Mouse (Mus musculus) lung, postnatal 10 days (tissue): ENCODE measurements around the gene Trip6.

ENCODE experiments used
- DNase-seq: peaks from one replicate; pipeline ENCODE4 v3.0.0; 2021

Trip6 gene

DNA sequence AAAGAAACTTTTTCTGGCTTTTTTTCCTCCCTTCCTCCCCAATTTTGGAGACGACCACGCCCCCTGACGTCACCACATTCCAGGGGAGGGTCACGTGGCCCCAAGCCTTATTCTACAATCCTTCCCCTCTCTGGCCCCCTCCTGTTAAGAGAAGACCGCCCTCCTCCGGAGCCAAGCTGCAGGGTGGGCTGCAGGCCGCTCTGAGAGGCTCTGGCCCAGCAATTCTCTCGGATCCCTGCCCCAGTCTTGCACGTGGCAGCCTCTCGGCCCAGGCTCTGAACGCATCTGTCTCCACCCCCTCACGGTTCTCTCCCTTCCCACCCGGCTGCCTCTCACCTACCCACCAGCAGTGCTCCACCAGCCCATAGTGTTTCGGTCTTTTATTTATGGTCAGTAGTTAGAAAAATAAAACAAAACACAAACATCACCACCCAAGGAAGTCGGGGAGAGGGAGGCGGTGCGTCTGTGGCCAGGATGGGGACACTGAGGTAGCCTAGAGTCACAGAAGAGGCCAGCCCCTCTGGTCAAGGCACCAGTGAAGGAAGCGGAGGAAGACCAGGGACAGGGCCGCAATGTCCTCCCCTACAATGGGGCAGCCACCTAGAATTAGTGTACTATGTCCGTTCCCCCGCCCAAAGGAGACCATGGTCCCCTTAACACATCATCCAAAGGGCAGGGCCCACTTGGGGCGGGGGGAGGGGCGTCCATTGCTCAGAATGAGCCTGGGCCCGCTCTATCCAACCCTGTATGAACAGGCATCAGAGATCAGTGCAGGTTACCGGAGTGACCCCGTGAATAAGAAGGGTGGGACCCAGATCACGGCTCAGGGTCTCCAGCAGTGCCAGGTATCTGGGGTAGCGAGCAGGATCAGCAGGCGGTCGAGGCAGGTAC, at the start of gene Trip6:
TSS of gene Trip6 (minus strand) at position 212 of the 891 bp plus-strand sequence.
- DNase-seq: peak; percentile 96

DNA sequence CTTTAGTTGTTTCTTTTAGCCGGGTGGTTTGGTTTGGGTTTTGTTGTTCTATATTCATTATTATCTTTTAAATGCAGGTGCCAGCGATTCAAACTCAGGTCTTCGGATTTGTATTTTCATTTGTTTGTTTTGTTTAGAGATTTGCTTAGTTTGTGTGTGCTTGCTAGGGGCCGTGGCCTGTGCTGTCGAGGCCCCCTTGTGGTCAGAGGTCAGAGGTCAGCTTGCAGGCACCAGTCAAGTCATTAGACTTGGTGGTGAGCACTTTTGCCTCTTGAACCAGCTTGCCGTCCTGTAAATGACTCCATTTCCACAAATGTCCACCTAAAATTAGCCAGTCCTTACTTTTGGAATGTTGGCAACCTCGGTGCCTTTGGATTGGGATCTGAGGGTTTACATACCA, 44.2 kb upstream of the Trip6 start:
- peak; percentile 23 for DNase-seq

DNA sequence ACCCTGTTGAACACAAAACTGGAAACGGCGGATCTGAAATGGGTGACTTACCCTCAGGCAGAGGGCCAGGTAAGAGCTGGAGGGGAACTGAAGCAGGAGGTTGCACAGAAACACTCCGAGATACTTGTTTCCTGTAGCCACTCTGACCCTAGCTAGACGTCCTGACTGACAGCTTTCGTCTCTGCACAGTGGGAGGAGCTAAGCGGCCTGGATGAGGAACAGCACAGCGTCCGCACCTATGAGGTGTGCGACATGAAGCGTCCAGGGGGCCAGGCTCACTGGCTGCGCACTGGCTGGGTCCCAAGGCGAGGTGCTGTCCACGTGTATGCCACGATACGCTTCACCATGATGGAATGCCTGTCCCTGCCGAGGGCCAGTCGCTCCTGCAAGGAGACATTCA, 39.9 kb upstream of the Trip6 start:
- DNase-seq: peak; percentile 21

DNA sequence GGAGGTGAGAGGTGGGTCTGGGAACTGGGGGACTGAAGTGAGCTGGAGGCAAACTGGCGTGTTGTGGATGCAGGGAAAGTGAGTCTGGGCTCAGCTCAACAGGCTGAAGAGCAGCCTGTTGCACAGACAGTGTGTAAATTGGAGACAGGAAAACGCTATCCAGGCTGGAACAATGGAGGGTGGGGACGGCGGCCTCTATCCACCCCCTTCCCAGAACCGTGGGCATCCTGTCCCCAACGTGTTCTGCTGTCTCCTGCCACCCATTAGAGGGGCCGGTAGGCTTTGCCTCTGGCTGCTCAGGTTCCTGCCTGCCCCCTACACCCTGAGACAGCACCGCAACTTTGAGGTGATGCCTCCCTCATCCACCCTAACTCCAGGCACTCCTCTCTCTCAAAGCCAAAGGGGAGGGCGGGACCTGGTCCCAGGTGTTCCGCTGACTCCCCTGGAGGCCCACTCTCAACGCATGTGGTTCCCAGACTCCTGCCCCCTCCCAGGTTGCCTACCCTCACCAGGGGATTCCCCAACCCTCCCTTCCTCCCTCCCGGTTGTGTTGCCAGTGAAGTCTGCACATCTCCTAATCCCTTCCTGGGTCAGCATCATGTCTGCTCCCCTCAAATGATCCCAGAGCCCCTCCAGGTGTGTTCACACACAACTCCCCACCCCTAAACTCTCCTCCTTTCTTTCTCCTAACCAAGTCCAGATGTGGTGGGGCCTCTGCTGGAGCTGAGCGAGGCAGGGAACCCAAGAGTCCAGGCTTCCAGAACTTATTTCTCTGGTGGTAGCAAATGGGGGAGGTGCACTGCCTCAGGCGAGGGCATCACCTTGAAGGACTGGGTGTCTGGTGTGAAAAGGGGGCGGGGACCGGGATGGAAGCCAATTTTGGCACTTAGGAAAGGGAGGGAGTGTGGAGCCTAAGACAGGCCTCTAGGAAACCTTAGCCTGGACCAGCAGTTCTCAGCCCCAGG, 38.1 kb upstream of the Trip6 start:
- DNase-seq: peak; percentile 76

- DNase-seq: peak; percentile 20
Observed at GRCm38 (mm10) chr5:137351394-137351793, 37.2 kb upstream of the Trip6 start.

DNA sequence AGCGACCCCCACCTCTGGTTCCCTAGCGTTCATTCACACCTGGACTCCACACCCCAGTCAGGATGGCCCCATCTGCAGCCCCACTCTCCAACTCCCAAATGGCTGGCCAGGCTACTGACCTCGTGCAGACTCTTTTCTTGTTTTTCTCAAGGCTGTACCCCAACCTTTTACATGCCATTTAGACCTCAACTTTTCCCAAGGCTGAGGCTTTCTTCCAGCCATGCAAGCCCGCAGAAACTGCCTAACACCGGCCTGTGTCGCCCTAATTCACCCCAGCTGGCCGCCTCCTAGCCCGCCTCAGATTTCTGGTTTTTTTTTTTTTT, 36.8 kb upstream of the Trip6 start:
- peak; percentile 6 for DNase-seq

- DNase-seq: no peak
Observed at GRCm38 (mm10) chr5:137350205-137351057, 36.2 kb upstream of the Trip6 start.

DNA sequence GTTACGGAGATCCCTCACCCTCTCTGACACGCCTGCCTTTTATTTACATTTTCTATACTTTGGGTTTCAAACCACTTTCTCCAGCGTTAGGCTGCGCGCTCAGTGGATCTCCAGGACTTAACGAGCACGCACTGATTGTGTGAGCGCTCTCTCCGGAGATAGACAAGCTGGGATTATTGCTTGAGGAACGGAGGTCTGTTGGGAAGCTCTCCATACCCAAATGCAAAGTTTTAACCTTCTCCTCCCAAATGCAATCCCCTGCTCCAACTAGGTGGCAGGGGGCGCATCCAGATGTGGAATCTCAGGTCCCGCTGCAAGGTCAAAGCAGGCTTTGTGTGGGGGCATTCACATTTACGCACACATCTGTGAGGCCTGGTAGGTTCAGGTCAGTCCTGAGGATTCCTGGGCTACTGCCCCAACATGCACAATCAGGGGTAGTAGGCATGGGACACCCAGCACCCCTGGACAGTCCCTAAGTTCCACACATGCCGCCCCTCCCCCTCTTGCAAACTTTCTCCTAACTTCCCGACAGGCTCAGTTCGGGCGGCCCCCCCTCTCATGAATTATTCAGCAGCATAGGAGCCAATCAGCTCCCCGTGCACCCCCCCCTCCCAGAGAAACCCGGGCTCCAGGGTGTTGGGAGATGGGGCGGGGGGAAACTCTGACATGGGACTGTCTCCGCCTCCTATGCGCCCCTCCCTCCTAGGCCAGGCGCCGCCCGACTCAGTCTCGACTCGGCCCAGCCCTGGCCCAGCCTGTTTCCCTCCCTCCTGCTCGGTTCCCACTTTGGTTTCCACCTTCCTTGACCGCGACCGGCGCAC, 35.4 kb upstream of the Trip6 start, which contains the start of gene Ephb4:
TSS of gene Ephb4 (plus strand) at position 726 of the 821 bp plus-strand sequence.
- peak; percentile 99 for DNase-seq

DNA sequence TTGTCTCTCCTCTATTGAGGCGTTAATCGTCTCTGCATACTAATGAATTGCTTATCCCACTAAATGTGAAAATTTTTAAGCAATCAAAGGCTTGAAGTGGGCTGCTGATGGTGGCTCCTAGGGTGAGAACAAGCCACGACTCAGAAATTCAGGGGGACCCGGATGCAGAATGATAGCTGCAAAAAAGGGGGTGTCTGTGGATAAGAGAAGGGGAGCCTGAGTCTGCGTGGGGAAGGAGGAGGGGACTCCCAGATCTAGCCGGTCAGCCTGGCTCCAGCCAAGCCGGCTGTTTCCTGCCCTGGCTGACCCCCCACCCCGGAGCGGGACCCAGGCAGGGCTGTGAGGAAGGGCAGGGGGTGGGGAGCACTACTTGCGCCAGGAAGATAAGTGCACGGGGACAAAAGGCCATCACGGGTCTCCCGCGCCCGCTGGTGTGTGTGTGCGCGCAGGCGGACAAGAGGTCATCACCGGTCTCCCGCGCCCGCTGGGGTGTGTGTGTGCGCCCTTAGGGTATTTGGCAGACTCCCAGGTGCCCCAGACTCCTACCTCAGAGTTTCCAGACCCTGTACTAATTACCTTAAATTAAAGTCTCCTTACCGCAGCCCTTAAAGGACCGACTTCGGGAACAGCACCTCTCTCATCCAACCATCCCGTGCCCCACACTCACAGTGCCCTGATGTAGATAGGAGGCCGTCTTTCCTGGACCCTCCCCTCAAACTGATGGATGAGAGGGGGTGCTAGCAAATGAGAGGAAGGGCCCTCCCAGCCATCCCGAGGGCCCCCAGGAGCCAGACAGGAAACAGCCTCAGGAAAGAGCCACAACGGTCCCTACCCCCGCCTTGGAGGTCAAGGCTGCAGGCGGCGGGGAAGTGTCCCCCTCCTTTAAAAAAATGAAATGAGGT, 34.5 kb upstream of the Trip6 start:
- DNase-seq: peak; percentile 92

- DNase-seq: peak; percentile 45
Observed at GRCm38 (mm10) chr5:137347856-137348255, 33.7 kb upstream of the Trip6 start.

DNA sequence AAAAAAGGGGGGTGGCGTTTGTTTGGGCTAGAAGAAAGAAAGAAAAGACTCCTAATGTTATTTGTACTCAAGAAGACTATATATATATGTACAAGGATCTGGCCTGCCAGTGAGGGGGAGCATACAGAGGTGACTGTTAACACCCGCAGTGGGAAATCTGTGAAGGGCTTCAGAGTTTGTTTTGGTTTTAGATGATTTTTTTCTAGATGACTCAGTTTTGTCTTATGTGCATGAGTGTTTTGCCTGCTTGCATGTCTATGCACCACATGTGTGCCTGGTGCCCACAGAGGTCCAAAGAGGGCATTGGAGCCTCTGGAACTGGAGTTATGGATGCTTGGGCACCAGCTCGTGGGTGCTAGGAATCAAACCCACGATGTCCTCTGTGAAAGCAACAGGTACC, 32.8 kb upstream of the Trip6 start:
- no peak for DNase-seq

- no peak for DNase-seq
Observed at GRCm38 (mm10) chr5:137346388-137346787, 32.2 kb upstream of the Trip6 start.

DNA sequence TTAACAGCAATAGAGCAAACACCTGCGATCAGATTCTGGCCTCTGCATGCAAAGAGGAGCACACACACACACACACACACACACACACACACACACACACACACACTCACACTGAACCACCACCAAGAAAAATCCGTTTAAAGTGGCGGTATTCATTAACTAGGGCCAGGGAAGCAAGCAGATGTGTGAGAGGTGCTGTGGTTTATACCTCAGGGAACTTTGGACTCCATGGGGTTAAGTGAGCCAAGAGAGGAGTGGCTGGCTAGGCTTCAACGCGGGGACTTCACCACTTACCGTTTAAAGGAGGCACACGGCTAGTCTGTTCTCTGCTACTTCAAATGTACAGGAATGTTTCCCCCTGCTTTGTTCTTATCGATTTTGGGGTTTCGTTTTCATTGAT, 31.6 kb upstream of the Trip6 start:
- peak; percentile 55 for DNase-seq

- peak; percentile 32 for DNase-seq
Observed at GRCm38 (mm10) chr5:137343869-137344268, 29.7 kb upstream of the Trip6 start.

DNA sequence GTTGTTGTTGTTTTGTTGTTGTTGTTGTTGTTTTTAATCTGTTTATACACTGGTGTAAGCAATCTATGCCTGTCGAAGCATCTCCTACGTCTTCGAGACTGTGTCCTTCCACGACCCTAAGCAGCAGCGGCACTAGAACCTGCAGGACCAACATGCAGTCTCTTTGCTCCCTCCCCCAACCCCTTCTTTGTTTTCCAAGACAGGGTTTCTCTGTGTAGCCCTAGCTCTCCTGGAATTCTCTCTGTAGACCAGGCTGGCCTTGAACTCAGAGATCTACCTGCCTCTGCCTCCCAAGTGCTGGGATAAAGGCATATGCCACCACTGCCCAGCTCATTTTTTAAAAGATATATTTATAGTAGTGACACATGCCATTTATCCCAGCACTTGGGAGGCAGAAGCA, 29.2 kb upstream of the Trip6 start:
- no peak for DNase-seq

DNA sequence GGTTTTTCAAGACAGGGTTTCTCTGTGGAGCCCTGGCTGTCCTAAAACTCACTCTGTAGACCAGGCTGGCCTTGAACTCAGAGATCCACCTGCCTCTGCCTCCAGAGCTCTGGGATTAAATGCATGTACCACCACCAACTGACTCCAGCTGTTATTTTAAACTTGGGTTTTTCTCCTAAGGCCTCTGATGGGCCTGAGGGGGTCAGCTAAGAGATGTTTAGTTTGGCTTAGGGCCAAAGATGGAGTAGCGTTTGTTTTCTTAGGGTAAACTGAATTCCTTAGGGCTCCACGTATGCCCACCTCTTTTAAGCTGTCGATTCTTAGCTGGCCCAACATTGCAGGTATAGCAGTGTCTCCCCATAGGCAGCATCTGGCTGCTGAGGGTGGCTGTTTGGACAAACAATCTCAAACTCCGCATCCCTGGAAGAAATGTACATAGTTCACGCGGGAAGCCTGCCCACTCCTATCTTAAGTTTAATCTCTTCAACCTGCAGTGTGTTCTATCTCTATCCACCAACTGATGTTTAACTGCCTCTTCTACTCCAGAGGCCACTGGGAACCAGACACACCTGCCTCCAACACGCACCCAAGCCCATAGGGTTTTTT, 28.3 kb upstream of the Trip6 start:
- DNase-seq: no peak

DNA sequence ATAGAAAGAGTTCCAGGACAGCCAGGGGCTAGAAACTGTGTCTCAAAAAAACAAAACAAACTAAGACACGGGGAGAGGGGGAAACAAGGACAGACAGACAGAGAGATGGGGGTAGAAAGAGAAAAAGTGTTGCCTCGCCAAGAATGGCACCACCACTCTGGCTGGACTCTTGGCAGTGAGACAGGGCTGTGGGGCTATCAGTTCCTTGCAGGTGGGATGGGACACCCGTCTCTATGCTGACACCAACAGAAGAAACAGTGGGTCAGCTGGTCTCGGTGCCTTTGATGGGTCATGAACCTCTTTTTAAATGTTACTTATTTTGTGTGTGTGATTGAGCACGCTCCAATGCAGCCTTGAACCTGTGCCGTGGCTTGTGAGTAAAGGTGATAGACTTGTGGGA, 26.0 kb upstream of the Trip6 start:
- DNase-seq: no peak

- DNase-seq: peak; percentile 87
Observed at GRCm38 (mm10) chr5:137339290-137339979, 25.2 kb upstream of the Trip6 start.

DNA sequence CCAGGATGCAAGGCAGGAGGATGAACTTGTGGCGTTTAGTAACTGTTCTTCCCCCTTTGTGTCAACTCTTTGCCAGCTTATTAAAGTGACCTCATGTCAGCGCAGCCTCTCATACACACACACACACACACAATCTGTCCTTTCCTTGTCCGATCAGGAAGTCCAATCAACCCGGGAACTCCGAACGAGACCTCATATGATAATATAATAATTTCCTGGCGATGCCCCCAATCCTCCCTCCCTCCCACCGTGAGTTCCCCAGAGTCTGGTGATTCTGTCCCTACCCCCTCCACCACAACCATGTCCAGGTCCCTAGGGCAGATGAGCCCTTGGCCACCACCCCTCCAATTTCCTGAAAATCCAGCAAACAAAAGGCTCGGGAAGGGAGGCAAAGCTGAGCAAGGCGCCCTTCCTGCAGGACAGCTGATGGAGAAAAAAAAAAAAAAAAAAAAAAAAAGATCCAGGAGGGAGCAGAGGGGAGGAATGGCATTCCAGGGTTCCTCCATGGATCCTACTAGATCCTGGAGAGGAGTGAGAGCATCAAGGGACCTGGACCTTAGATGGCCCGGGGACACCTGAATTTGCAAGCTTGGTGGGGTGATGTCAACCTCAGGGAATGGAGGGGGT, 24.6 kb upstream of the Trip6 start:
- DNase-seq: peak; percentile 83
